Mouse (Mus musculus) G1E (cell line): ENCODE results near the gene Xylb.

Experiments
- CTCF ChIP-seq: IDR thresholded peaks from 2 replicates; pipeline ENCODE4 v1.5.1; 2012; ENCODE audit warnings: low read depth, low read length, inconsistent platforms, mixed read lengths
- GATA2 ChIP-seq: IDR thresholded peaks from 2 replicates; pipeline ENCODE4 v1.6.1; 2012; ENCODE audit warnings: low read depth, low read length, inconsistent platforms, borderline replicate concordance

DNA sequence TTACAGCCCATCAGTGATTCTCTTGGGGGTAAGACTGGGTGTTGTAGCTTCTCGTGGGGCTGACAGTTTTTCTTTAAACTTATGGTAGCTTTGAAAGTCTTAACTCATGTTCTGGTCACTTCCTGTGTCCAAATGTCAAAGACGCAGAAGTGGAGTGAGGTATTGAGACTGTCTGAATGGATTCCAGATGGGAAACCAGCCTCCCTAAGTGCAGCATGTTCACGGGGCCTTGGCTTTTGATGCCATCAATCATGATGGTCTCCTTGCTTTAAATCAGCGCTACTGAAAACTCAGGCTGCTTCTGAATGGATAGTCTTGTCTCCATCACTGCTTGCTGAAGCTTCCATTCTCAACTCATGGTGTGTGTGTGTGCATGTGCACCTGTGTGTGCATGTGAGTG lies 14.1 kb downstream of the Xylb start:
- TF ChIP-seq CTCF: no peak
- TF ChIP-seq GATA2: no peak
